Mouse (Mus musculus) c-Kit-positive CD71-positive TER-119-positive erythroid progenitor cells, embryonic 14.5 days (primary cell): ENCODE data around the gene Gm10230.
"Not testable (repeated sequence)": the region's sequence is repeated elsewhere in the genome, so short reads cannot be mapped to it uniquely, and the experiment has no call there.

Source experiments
- DNase-seq: peaks from one replicate; pipeline ENCODE4 v3.0.0-alpha.2; 2013; ENCODE audit warnings: low spot score

Gene Gm10230

GRCm38 (mm10) chrX:27494782-27495181 lies at the start of gene Gm10230:
Gm10230 (minus strand) TSS chrX:27494882.
- DNase-seq = not testable (repeated sequence)
